Mouse (Mus musculus) urinary bladder, adult 2 months (tissue): ENCODE results near the gene Ubc. TPM values are rescaled to one million over a fixed set of nuclear protein-coding genes. Genes with fewer than 3 reads are reported as not detected.

Experiments
- DNase-seq: peaks from one replicate; pipeline ENCODE4 v3.0.0; 2022; ENCODE audit warnings: low spot score
- polyA plus RNA-seq: library from polyadenylated mRNA; depleted of rRNA; stranded (reverse); fragments of >200 nt; gene quantifications from 2 replicates; pipeline ENCODE4 v1.2.3, GENCODE M21; 2012

Ubc gene
- polyA plus RNA-seq, 1 experiment, result 740 TPM

GRCm38 (mm10) chr5:125383637-125384420 is 6.2 kb downstream of the Ubc start:
- no peak for DNase-seq

GRCm38 (mm10) chr5:125382673-125383558 is 7.1 kb downstream of the Ubc start:
- no peak for DNase-seq

GRCm38 (mm10) chr5:125381954-125382672 is 7.9 kb downstream of the Ubc start:
- no peak for DNase-seq

GRCm38 (mm10) chr5:125378919-125379318 is 11.1 kb downstream of the Ubc start:
- DNase-seq, result no peak

GRCm38 (mm10) chr5:125377214-125377613 is 12.8 kb downstream of the Ubc start:
- no peak for DNase-seq

- no peak for DNase-seq
These were observed 14.1 kb downstream of the Ubc start for GRCm38 (mm10) chr5:125375871-125376270.

- DNase-seq, result no peak
These were observed 18.0 kb downstream of the Ubc start for GRCm38 (mm10) chr5:125372027-125372426.

GRCm38 (mm10) chr5:125370950-125371693 is 18.9 kb downstream of the Ubc start:
- no peak for DNase-seq

GRCm38 (mm10) chr5:125368568-125368967 is 21.4 kb downstream of the Ubc start:
- DNase-seq, result no peak

GRCm38 (mm10) chr5:125368156-125368555 is 21.8 kb downstream of the Ubc start:
- DNase-seq, result no peak

- no peak for DNase-seq
These were observed 25.1 kb downstream of the Ubc start for GRCm38 (mm10) chr5:125364851-125365429.

GRCm38 (mm10) chr5:125363894-125364293 is 26.1 kb downstream of the Ubc start:
- DNase-seq, result no peak

- no peak for DNase-seq
These were observed 29.0 kb downstream of the Ubc start for GRCm38 (mm10) chr5:125360981-125361510.

- no peak for DNase-seq
These were observed 29.4 kb downstream of the Ubc start for GRCm38 (mm10) chr5:125360566-125360965.

GRCm38 (mm10) chr5:125358270-125358608 is 31.8 kb downstream of the Ubc start:
- no peak for DNase-seq

GRCm38 (mm10) chr5:125357543-125358269 is 32.3 kb downstream of the Ubc start:
- no peak for DNase-seq

GRCm38 (mm10) chr5:125355650-125356049 is 34.4 kb downstream of the Ubc start:
- no peak for DNase-seq

- no peak for DNase-seq
These were observed 35.0 kb downstream of the Ubc start for GRCm38 (mm10) chr5:125354885-125355492.

- no peak for DNase-seq
These were observed 37.2 kb downstream of the Ubc start for GRCm38 (mm10) chr5:125352781-125353294.

- DNase-seq, result no peak
These were observed 38.1 kb downstream of the Ubc start for GRCm38 (mm10) chr5:125351939-125352338.
